Mouse (Mus musculus): ENCODE measurements around the gene Derl3. TPM values are rescaled to one million over a fixed set of nuclear protein-coding genes. Genes with fewer than 3 reads are reported as not detected.

Derl3 gene
- polyA plus RNA-seq, 1 experiment from 2014 or later, result 1.4 TPM

DNA sequence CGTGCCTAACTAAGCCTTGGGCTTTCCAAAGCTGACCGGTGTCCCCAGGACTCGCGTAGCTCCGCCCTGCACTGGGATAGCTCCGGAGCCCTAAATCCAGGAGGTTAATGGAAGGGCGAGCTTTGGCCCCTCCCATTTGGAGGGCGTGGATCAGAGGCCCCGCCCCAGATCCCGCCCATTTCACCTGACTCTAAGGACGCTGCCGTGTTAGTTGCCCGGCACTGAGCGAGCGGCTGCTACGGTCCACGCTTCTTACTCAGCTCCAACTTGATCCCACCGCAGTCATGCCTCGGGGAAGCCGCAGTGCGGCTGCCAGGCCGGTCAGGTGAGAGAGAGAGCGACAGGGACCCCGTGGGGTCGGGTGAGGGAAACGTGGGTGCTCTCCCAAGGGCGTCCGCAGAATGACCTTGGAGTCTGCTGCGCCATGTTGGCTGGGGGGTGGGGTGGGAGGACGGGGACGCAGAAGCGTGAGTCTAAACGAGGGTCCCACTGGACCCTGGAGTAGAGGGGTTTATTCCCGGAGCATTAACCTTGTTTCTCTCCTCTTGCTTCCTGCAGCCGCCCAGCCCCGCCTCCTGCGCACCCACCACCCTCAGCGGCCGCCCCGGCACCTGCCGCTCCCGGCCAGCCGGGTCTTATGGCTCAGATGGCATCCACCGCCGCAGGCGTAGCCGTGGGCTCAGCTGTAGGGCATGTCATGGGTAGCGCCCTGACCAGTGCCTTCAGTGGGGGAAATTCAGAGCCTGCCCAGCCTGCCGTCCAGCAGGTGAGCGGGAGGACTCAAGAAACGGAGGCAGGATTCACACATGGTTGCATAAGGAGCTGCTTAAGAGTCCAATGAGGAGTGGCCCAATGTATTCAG lies 42.7 kb downstream of the Derl3 start, which contains the start of gene Mmp11:
Mmp11 (minus strand) TSS at position 817 of the 862 bp plus-strand sequence.
- Histone ChIP-seq H3K27me3 (peaks cover 16% of the 10 kb centered on the region), H3K36me3 (no peaks in the 10 kb centered on the region), H3K9me3 (replicated peaks) (no peaks in the 10 kb centered on the region), H3K4me3 (peak within 1 kb of the TSS; percentile 73), H3K4me2 (peak within 1 kb of the TSS; percentile 77), H3K27ac (peak within 1 kb of the TSS; percentile 90), H3K4me1 (replicated peaks) (peaks cover 47% of the 10 kb centered on the region), H3K9ac (peak within 1 kb of the TSS; percentile 79)
- peak; percentile 81 for ATAC-seq (replicated peaks; ENCODE audit: insufficient number of reproducible peaks, insufficient read depth, low FRiP score, low read depth)
- 2% methylated on average over 51 of the region's 51 CpGs for WGBS

DNA sequence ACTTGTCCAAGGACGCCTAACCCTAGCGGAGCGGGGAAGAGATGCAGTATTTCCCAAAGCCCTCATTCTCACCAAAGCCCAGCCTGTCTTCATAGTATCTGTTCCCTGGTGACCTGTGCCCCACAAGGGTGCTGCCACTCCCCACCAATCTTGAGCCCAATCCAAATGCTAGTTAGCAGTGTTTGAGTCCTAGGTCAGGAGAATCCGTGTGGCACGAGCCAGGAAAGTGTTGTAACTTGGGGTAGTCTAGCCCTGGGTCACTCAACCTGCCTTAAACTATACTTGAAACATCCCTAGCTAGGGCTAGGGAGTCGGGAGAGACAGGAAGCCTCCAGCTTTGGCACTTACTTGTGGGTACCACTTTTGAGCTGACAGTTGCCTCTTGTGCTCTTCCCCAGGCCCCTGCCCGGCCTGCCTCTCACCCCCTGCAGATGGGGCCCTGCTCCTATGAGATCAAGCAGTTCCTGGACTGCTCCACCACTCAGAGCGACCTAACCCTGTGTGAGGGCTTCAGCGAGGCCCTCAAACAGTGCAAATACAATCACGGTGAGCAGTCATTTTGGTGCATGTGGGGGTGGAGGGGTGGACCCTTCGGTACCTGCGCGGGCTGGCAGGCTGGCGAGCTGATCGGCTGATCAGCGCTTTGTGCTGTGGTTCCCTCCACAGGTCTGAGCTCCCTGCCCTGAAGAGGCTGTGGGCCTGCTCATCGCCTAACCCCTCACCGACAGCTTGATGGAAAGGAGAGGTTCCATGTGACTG lies 43.9 kb downstream of the Derl3 start:
- H3K27me3 ChIP-seq, result peaks cover 10% of the 10 kb centered on the region; the same call in 1 of the 2 replicates
- H3K27ac ChIP-seq, result peak overlapping the region; percentile 90; the same call in 1 of the 2 replicates
- WGBS, result 41% methylated on average over 18 of the region's 18 CpGs
- H3K9me3 ChIP-seq (replicated peaks), result no peaks in the 10 kb centered on the region
- H3K4me2 ChIP-seq, result peak overlapping the region; percentile 77
- no peaks in the 10 kb centered on the region for H3K36me3 ChIP-seq
- no peak for ATAC-seq (replicated peaks; ENCODE audit: insufficient number of reproducible peaks, insufficient read depth, low FRiP score, low read depth)
- H3K9ac ChIP-seq, result peak overlapping the region; percentile 79
- peaks cover 35% of the 10 kb centered on the region for H3K4me1 ChIP-seq (replicated peaks)
- peak overlapping the region; percentile 73 for H3K4me3 ChIP-seq

DNA sequence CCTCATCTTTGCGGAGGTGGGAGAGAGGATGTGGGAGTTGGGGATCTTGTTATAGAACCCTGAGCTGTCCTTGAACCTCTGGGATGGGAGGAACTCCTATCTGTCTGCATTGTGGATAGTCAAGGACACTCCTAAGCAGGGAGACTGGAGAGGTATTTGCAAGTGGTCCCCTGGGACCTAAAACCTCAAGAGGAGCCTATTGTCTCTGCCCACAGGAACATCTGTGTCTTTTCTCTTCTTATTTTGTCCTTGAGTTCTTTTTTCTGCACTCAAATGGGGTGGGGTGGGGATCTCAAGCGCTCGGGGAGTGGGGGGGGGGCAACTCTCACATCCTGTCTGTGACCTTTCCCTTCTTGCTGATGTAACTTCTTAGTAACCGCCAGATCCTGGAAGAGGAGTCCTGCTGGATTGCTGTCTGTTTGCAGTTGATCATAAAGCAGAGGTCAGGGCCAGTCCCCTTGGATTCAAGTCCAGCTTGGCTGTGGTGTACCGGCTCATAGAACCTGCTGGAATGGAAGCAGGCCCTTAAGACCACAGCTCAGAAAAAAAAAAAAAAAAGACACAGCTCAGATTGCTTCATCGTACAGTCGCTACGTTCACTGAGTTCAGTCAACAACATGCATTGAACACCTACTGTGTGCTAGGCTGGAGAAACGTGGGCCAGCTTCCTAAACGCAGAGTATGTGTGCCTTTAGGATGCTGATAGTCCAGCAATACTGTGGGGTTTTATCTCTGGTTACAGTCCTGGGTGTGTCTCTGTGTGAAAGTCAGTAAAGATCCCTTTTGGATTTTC lies 44.8 kb downstream of the Derl3 start:
- no peaks in the 10 kb centered on the region for H3K9me3 ChIP-seq (replicated peaks)
- no peak overlapping the region for H3K9ac ChIP-seq
- no peak for ATAC-seq (replicated peaks; ENCODE audit: insufficient number of reproducible peaks, insufficient read depth, low FRiP score, low read depth)
- H3K36me3 ChIP-seq, result no peaks in the 10 kb centered on the region
- H3K27ac ChIP-seq, result peak overlapping the region; percentile 90; the same call in 1 of the 2 replicates
- peaks cover 10% of the 10 kb centered on the region; the same call in 1 of the 2 replicates for H3K27me3 ChIP-seq
- peak overlapping the region; percentile 73 for H3K4me3 ChIP-seq
- H3K4me2 ChIP-seq, result peak overlapping the region; percentile 77
- WGBS, result 51% methylated on average over 10 of the region's 10 CpGs
- peaks cover 26% of the 10 kb centered on the region for H3K4me1 ChIP-seq (replicated peaks)

DNA sequence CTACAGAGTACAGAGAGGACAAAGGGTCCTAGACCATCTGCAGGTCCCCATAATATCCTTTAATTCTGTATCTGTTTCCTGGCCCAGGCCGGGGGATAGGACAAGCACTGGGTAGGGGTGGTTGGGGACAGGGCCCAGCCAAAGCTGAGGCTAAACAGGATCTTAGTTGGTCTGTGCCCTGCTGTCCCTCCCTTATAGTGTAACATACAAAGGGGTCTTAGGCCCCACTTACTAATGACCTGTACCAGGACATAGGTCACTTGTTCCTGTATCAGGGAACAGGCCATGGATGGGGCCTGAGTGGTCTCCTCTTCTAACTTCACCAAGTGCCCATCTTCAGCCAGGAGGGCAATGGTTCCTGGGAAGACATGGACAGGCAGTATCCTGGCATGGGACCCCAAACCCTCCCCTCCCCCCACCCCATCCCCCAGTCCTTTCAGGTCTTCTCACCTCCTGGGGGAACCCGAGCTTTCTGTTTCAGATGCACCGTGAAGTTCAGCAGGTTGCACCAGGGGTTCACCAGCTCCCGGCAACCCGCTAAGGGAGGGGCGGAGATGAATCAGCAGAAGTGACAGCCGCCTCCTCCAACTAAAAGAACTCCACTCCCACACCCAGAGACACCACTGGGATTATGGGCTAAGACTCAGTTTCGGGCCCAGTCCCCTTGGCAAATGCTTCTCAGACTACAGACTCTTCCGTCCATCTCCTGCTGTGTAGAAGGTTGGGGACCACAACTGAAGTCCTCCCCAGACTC lies 46.4 kb downstream of the Derl3 start:
- Histone ChIP-seq H3K4me2 (no peak overlapping the region), H3K27me3 (peaks cover 10% of the 10 kb centered on the region; the same call in 1 of the 2 replicates), H3K4me1 (replicated peaks) (peaks cover 28% of the 10 kb centered on the region), H3K9ac (no peak overlapping the region), H3K27ac (no peak overlapping the region), H3K9me3 (replicated peaks) (no peaks in the 10 kb centered on the region), H3K36me3 (no peaks in the 10 kb centered on the region), H3K4me3 (no peak overlapping the region)
- no peak for ATAC-seq (replicated peaks; ENCODE audit: insufficient number of reproducible peaks, insufficient read depth, low FRiP score, low read depth)
- 54% methylated on average over 9 of the region's 9 CpGs for WGBS

DNA sequence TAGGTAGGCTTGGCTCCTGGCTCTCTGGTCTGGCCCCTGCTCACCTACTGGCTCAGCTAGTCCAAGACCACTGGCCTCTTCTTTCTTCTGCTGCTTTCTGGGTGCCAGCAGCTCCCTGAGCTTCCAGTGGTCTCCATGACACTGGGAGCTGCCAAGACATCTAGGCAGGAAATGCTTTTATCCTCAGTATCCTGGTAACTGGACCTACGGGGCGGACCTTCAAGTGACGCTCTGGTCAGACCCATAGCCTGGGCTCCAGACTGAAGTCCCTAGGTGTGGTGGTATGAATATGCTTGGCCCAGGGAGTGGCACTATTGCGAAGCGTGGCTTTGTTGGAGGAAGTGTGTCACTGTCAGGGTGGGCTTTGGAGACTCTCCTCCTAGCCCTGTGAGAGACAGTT lies 47.3 kb downstream of the Derl3 start, which contains the start of gene Gm867:
Gm867 (minus strand) TSS at position 153 of the 400 bp plus-strand sequence.
- H3K4me1 ChIP-seq (replicated peaks), result peaks cover 23% of the 10 kb centered on the region
- H3K4me3 ChIP-seq, result no peak within 1 kb of the TSS
- no peak within 1 kb of the TSS for H3K9ac ChIP-seq
- H3K36me3 ChIP-seq, result no peaks in the 10 kb centered on the region
- H3K27me3 ChIP-seq, result peaks cover 10% of the 10 kb centered on the region; the same call in 1 of the 2 replicates
- H3K27ac ChIP-seq, result no peak within 1 kb of the TSS
- WGBS, result 68% methylated on average over 5 of the region's 5 CpGs
- no peak for ATAC-seq (replicated peaks; ENCODE audit: insufficient number of reproducible peaks, insufficient read depth, low FRiP score, low read depth)
- no peak within 1 kb of the TSS for H3K4me2 ChIP-seq
- no peaks in the 10 kb centered on the region for H3K9me3 ChIP-seq (replicated peaks)

DNA sequence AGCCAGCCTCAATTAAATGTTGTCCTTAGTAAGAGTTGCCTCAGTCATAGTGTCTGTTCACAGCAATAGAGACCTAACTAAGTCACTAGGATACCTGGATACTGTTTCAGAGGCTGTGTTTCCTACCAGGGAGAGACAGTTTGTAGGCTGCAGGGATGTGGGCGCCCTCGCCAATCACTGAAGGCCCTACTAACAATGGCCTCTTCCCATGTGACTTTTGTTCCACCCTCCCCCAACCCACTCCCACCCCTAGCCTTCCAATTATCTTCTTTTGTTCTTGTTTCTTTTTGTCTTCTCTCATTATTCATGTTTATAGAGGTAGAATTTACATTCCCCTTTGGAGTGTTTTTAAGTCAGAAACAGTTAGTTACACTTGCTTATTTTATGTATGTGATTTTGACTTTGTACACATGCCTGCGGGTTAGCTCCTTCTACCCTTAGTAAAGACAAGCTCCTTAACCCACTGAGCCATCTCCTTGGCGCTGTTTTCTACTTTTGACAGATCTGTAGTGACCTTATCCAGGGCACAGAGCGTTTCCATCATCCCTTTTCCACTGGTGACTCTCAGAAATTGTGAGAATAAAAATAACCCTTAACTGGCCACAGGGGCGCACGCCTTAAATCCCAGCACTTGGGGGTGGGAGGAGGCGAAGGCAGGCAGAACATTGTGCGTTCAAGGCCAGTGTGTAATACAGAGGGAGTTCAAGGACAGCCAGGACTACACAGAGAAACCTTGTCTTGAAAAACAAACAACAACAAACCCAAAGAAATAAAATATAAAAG lies 48.0 kb downstream of the Derl3 start:
- no peak for ATAC-seq (replicated peaks; ENCODE audit: insufficient number of reproducible peaks, insufficient read depth, low FRiP score, low read depth)
- no peak overlapping the region for H3K9ac ChIP-seq

DNA sequence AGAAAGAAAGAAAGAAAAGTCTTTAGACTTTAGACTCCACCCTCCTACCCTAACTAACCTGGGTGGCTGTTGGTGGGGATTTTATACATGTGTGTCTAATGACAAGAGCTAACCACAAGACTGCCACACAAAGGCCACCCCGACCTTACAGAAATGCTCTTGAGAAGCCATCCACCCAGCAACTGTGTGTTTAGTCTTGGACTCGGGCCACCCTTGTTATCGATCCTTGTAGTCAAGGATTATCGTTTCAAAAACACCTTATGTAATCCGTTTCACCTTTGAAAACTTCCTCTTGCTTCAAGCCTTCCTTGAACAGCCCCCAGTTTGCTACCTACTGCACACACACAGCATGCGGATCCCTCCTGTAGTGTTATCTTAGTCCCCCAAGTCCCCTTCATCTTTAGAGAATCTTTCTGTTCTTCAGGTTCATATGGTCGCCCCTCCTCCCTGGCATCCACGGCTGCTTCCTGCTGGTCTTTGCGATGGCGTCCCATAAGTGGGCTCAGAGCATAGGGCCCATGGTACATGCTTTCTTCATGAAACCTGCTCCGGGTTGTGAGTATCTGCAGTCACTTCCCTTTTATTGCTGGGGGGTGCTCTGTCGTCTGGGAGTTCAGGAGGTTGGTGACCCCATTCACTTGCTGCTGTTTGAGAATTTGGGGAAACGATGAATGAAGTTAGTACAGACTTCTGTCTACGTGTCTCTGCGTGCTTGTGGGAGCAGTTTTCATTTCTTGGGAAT lies 49.7 kb downstream of the Derl3 start, which contains the start of gene Vpreb3:
Vpreb3 (plus strand) TSS at position 322 of the 742 bp plus-strand sequence.
- H3K9me3 ChIP-seq (replicated peaks), result no peaks in the 10 kb centered on the region
- no peak for ATAC-seq (replicated peaks; ENCODE audit: insufficient number of reproducible peaks, insufficient read depth, low FRiP score, low read depth)
- H3K36me3 ChIP-seq, result no peaks in the 10 kb centered on the region
- no peak within 1 kb of the TSS for H3K4me2 ChIP-seq
- peaks cover 11% of the 10 kb centered on the region for H3K4me1 ChIP-seq (replicated peaks)
- H3K9ac ChIP-seq, result no peak within 1 kb of the TSS
- 76% methylated on average over 15 of the region's 15 CpGs for WGBS
- no peak within 1 kb of the TSS for H3K27ac ChIP-seq
- H3K27me3 ChIP-seq, result no peaks in the 10 kb centered on the region
- no peak within 1 kb of the TSS for H3K4me3 ChIP-seq

More for the DNA sequence above, 48.0 kb downstream of the Derl3 start:
- Histone ChIP-seq H3K9me3 (replicated peaks) (no peaks in the 10 kb centered on the region), H3K36me3 (no peaks in the 10 kb centered on the region), H3K27ac (no peak overlapping the region), H3K4me3 (no peak overlapping the region), H3K4me2 (no peak overlapping the region), H3K27me3 (peaks cover 7% of the 10 kb centered on the region; the same call in 1 of the 2 replicates), H3K4me1 (replicated peaks) (peaks cover 23% of the 10 kb centered on the region)
- 70% methylated on average over 9 of the region's 9 CpGs for WGBS

DNA sequence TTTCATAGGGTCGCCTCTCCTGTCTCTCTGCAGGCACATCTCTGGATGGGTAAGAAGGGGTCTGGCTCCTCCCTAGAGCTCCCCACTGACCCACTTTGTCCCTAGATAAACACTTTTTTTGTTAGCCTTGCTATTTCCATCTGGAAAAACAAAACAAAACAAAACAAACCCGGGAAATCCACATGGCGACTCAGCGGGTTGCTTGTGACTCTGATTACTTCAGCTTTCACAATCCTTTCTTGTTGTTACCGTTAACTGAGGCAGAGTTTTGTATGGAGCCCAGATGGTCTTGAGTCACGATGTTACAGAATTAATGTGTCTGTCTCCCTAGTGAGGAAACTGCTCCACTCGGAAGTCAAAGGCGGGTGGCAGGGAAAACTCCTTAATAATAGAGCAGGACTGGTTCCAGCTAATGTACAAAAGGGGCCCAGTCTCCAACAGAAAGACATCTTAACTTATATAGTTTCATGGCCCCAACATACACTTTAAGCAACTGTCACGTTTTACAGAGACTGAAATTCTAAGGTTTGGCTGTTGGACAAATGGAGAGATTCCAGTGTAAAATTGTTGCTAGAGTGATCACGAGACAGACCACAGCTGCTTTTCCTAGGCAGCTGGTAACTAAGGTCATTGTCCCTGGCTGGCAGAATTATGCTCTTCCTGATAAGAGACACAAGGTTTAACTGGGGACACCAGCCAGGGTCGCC lies 51.0 kb downstream of the Derl3 start:
- Histone ChIP-seq H3K4me1 (replicated peaks) (peaks cover 6% of the 10 kb centered on the region; the same call in 1 of the 2 replicates), H3K27ac (no peak overlapping the region), H3K9me3 (replicated peaks) (no peaks in the 10 kb centered on the region), H3K27me3 (peaks cover 3% of the 10 kb centered on the region; the same call in 1 of the 2 replicates), H3K9ac (no peak overlapping the region), H3K36me3 (no peaks in the 10 kb centered on the region), H3K4me3 (no peak overlapping the region), H3K4me2 (no peak overlapping the region)
- 34% methylated on average over 11 of the region's 11 CpGs for WGBS
- ATAC-seq (replicated peaks; ENCODE audit: insufficient number of reproducible peaks, insufficient read depth, low FRiP score, low read depth), result no peak

DNA sequence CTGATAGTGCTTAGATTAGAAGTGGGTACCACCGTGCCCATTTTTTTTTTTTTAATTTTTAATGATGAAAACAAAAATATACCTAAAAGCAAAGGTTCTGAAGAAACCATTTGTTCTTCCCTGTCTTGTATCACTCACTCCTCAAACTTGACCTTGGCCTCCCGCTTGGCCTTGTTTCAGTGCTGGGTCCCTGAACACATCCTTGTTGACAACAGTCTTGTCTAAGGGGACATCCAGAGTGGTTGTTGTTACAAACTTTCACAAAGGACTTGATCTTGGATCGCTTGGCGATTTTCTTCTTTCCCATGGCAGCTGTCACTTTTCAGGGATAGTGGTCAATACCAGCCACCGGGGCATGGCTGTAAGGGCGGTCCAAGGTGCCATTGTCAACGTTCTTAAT lies 52.0 kb downstream of the Derl3 start:
- Histone ChIP-seq H3K4me2 (no peak overlapping the region), H3K4me1 (replicated peaks) (peaks cover 6% of the 10 kb centered on the region; the same call in 1 of the 2 replicates), H3K9me3 (replicated peaks) (no peaks in the 10 kb centered on the region), H3K4me3 (no peak overlapping the region), H3K36me3 (no peaks in the 10 kb centered on the region), H3K27me3 (peaks cover 12% of the 10 kb centered on the region), H3K27ac (no peak overlapping the region), H3K9ac (no peak overlapping the region)
- 89% methylated on average over 7 of the region's 7 CpGs for WGBS
- ATAC-seq (replicated peaks; ENCODE audit: insufficient number of reproducible peaks, insufficient read depth, low FRiP score, low read depth), result no peak

Measured in heart, embryonic 15.5 days (tissue).